Mouse (Mus musculus) forebrain, embryonic 13.5 days (tissue): ENCODE results near the gene Klf13. TPM values are rescaled to one million over a fixed set of nuclear protein-coding genes. Genes with fewer than 3 reads are reported as not detected.

Experiments used
- ATAC-seq: fragments of 200-750 bp; cut with Nextera tagmentation; 2 replicates; pipeline ENCODE4 v1.8.0; 2017
- H3K27ac ChIP-seq: fragments of 300-500 bp; sonication (generic); 2 replicates; pipeline ENCODE4 v1.5.1; 2015; ENCODE audit warnings: inconsistent platforms, mild to moderate bottlenecking, moderate library complexity
- H3K27me3 ChIP-seq: fragments of 300-500 bp; sonication (generic); 2 replicates; pipeline ENCODE4 v1.6.1; 2015; ENCODE audit warnings: mild to moderate bottlenecking, inconsistent platforms
- H3K36me3 ChIP-seq: fragments of 300-500 bp; sonication (generic); 2 replicates; pipeline ENCODE4 v1.6.1; 2015; ENCODE audit warnings: mild to moderate bottlenecking, inconsistent platforms; ENCODE audit not compliant: poor library complexity, severe bottlenecking
- H3K4me1 ChIP-seq: fragments of 300-500 bp; sonication (generic); 2 replicates; pipeline ENCODE4 v1.6.1; 2015; ENCODE audit warnings: inconsistent platforms
- H3K4me2 ChIP-seq: fragments of 300-500 bp; sonication (generic); 2 replicates; pipeline ENCODE4 v1.6.1; 2015; ENCODE audit warnings: inconsistent platforms, mild to moderate bottlenecking, moderate library complexity
- H3K4me3 ChIP-seq: fragments of 300-500 bp; sonication (generic); 2 replicates; pipeline ENCODE4 v1.5.1; 2015; ENCODE audit warnings: mild to moderate bottlenecking, inconsistent platforms
- H3K9ac ChIP-seq: fragments of 300-500 bp; sonication (generic); 2 replicates; pipeline ENCODE4 v1.6.1; 2015; ENCODE audit warnings: mild to moderate bottlenecking, inconsistent platforms
- H3K9me3 ChIP-seq: fragments of 300-500 bp; sonication (generic); replicated peaks from 2 replicates; pipeline ENCODE4 v1.6.1; 2016; ENCODE audit warnings: inconsistent platforms
- WGBS: fragments of 180-500 bp; shearing (Covaris S2); methylation state at CpG from one replicate; pipeline ENCODE4 v1.1.7; 2015; 5-methylcytosine and 5-hydroxymethylcytosine counted together
- polyA plus RNA-seq: library from polyadenylated mRNA; unstranded; fragments of >200 nt; fragmentation: Nextera tagmentation; extraction: Ambion mirVana; gene quantifications from 2 replicates; pipeline ENCODE4 v1.2.1, GENCODE M21; 2015

Klf13 gene
- polyA plus RNA-seq, 1 experiment from 2014 or later: 33.5 TPM

- 0 out of 2 replicates have a peak overlapping the region, but pooled peaks have one; percentile 4 for H3K27ac ChIP-seq
- peaks cover 59% of the 10 kb centered on the region for H3K4me1 ChIP-seq
- 43% methylated on average over 8 of the region's 11 CpGs for WGBS
- no peak overlapping the region for H3K9ac ChIP-seq
- no peak for ATAC-seq
- H3K4me3 ChIP-seq: no peak overlapping the region
- no peaks in the 10 kb centered on the region for H3K27me3 ChIP-seq
- H3K36me3 ChIP-seq: no peaks in the 10 kb centered on the region
- H3K4me2 ChIP-seq: no peak overlapping the region
- no peaks in the 10 kb centered on the region for H3K9me3 ChIP-seq
These were observed 30.0 kb downstream of the Klf13 start for GRCm38 (mm10) chr7:63908496-63909285.

- WGBS: 77% methylated on average over 5 of the region's 5 CpGs
- no peaks in the 10 kb centered on the region for H3K27me3 ChIP-seq
- no peaks in the 10 kb centered on the region for H3K36me3 ChIP-seq
- ATAC-seq: no peak
- no peak overlapping the region for H3K4me2 ChIP-seq
- no peak overlapping the region for H3K4me3 ChIP-seq
- no peak overlapping the region for H3K9ac ChIP-seq
- peak overlapping the region; percentile 4; the same call in 1 of the 2 replicates for H3K27ac ChIP-seq
- H3K4me1 ChIP-seq: peaks cover 59% of the 10 kb centered on the region
- no peaks in the 10 kb centered on the region for H3K9me3 ChIP-seq
These were observed 30.8 kb downstream of the Klf13 start for GRCm38 (mm10) chr7:63907778-63908495.

DNA sequence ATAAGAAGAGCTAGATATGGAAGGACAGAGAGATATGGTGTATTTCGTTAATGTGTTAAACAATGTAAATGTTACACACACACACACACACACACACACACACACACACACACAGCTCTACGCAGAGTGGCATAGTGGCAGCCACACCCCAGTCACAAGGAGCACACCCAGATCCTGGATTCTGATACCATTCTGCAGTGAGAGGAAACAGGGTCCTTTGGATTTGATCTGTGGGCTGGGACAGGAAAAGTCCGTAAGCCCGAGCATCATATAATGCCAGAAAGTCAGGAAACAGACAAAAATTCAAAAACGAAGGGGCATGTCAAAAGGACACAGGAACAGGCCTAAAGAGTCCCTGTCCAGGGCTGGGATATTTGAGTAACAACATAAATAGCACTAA lies 33.1 kb downstream of the Klf13 start:
- Histone ChIP-seq H3K9me3 (no peaks in the 10 kb centered on the region), H3K4me2 (no peak overlapping the region), H3K36me3 (no peaks in the 10 kb centered on the region), H3K9ac (no peak overlapping the region), H3K4me3 (no peak overlapping the region), H3K4me1 (peaks cover 55% of the 10 kb centered on the region), H3K27me3 (no peaks in the 10 kb centered on the region), H3K27ac (no peak overlapping the region)
- no peak for ATAC-seq
- WGBS: 92% methylated on average over 5 of the region's 5 CpGs

- no peak overlapping the region for H3K4me3 ChIP-seq
- no peak overlapping the region for H3K9ac ChIP-seq
- H3K4me1 ChIP-seq: peaks cover 55% of the 10 kb centered on the region
- no peak for ATAC-seq
- H3K27ac ChIP-seq: no peak overlapping the region
- WGBS: 97% methylated on average over 2 of the region's 2 CpGs
- H3K36me3 ChIP-seq: no peaks in the 10 kb centered on the region
- no peaks in the 10 kb centered on the region for H3K9me3 ChIP-seq
- H3K27me3 ChIP-seq: no peaks in the 10 kb centered on the region
- no peak overlapping the region for H3K4me2 ChIP-seq
These were observed 33.5 kb downstream of the Klf13 start for GRCm38 (mm10) chr7:63905190-63905589.

DNA sequence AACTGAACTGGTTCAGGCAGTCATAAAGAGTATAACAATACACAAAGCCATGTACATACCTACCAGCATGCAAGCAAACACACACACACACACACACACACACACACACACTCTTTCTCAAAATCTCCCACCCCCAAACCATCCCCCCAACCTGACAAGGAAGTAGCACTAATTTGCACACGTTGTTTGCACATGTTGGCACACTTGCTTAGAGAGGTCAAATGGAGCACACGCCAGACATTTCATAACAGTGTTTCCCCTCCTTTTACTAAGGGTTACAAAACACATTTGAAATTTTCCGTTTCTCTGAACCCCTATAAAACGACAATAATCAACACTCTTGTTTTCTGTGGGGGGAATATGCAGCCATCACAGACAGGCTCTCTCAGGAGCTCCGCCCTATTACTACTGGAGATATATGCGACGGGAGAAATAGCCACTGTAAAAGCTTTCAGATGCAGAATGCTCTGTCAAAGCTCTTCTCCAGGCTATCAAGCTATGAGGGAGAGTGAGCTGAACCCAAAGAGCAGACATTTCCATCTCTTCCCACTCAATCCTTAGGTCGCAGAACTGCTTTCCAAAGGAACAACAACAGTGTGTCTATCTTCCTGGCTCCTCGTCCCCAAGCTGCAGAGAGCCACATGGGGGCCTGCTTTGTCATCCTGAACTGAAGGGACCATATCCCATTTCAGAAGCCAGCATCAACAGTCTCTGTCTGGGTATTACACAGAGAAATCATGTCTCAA lies 34.9 kb downstream of the Klf13 start:
- Histone ChIP-seq H3K9ac (no peak overlapping the region), H3K27ac (no peak overlapping the region), H3K9me3 (no peaks in the 10 kb centered on the region), H3K4me3 (no peak overlapping the region), H3K4me2 (no peak overlapping the region), H3K36me3 (no peaks in the 10 kb centered on the region), H3K4me1 (peaks cover 48% of the 10 kb centered on the region), H3K27me3 (no peaks in the 10 kb centered on the region)
- 75% methylated on average over 9 of the region's 9 CpGs for WGBS
- no peak for ATAC-seq

DNA sequence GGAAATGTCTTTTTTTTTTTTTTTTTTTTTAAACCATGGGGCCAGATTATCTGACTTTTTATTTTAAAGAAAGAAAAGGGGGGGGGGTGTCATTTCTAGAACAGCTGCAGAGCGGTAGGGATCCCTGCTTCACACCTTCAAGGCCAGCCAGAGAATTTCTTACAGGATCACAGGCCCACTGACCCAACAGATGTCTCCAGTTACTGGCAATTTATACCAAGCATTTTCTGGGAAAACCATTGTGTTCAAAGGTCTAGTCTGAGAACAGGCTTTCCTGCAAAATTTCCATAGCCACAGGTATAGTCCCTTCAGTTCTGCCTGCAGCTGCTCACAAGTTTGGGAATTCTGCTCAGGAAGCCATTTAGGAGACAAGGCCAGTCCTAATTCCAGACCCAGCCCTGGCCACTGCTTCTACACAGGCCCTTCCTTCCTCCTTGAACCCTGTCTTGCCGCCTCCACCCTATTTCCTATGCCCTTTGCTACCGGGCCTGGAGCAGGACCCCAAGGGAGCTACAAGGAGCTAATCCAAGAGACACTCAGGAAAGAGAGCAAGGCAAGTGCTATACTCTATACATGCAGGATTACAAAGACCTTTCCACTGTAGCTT lies 36.0 kb downstream of the Klf13 start:
- Histone ChIP-seq H3K36me3 (no peaks in the 10 kb centered on the region), H3K4me2 (no peak overlapping the region), H3K27ac (peak overlapping the region; percentile 31; the same call in 1 of the 2 replicates), H3K9ac (0 out of 2 replicates have a peak overlapping the region, but pooled peaks have one; percentile 17), H3K27me3 (0 out of 2 replicates have a peak, but pooled peaks cover 4% of the 10 kb centered on the region), H3K4me1 (peaks cover 42% of the 10 kb centered on the region), H3K9me3 (no peaks in the 10 kb centered on the region), H3K4me3 (no peak overlapping the region)
- ATAC-seq: no peak
- WGBS: 55% methylated on average over 3 of the region's 3 CpGs

GRCm38 (mm10) chr7:63901942-63902341 lies 36.8 kb downstream of the Klf13 start:
- Histone ChIP-seq H3K4me2 (no peak overlapping the region), H3K4me1 (peaks cover 49% of the 10 kb centered on the region), H3K4me3 (no peak overlapping the region), H3K27me3 (0 out of 2 replicates have a peak, but pooled peaks cover 4% of the 10 kb centered on the region), H3K27ac (peak overlapping the region; percentile 49; the same call in 1 of the 2 replicates), H3K9me3 (no peaks in the 10 kb centered on the region), H3K36me3 (no peaks in the 10 kb centered on the region), H3K9ac (no peak overlapping the region)
- 73% methylated on average over 3 of the region's 3 CpGs for WGBS
- no peak for ATAC-seq

DNA sequence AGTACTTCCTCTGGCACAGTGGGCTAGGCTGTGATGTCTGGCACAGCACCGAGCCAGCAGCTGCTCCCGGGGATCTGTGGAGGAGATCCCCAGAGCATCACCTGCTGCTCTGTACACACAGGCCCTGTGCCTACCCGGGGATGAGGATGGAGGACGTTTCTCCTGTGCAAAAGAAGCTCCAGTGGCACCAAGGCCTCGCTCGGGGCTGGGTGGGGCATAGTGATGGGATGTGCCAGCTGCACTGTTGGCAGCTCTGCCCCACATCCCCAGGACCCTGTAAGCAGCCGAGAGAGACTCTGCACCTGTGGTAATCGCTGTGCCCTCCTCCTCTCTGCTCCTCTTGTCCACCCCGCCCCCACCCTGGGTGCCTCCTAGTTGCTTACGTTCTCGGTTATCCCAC lies 37.4 kb downstream of the Klf13 start:
- Histone ChIP-seq H3K27ac (peak overlapping the region; percentile 49), H3K4me3 (no peak overlapping the region), H3K4me2 (no peak overlapping the region), H3K9ac (no peak overlapping the region), H3K4me1 (peaks cover 55% of the 10 kb centered on the region), H3K9me3 (no peaks in the 10 kb centered on the region), H3K36me3 (no peaks in the 10 kb centered on the region), H3K27me3 (0 out of 2 replicates have a peak, but pooled peaks cover 4% of the 10 kb centered on the region)
- ATAC-seq: peak; percentile 59
- 53% methylated on average over 11 of the region's 11 CpGs for WGBS

DNA sequence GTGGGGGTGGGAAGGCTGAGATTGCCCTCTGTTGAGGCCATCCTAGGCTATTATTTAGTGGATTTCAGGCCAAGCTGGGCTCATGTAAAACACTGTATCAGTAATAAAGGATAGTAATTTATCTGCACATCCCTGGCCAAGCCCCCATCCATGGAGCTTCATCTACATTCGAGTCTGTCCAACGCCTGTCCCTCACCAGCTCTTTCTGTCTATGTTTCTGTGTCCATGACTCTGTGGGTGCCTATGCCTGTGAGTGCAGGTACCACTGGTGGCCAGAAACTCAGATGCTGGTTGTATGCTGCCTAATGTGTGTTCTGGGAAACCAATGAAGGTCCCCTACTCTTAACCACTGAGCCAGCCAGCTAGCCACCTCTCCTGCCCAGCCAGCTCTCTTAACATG lies 38.3 kb downstream of the Klf13 start:
- Histone ChIP-seq H3K4me3 (no peak overlapping the region), H3K9ac (no peak overlapping the region), H3K4me2 (no peak overlapping the region), H3K9me3 (no peaks in the 10 kb centered on the region), H3K27ac (no peak overlapping the region), H3K4me1 (peaks cover 59% of the 10 kb centered on the region), H3K36me3 (no peaks in the 10 kb centered on the region), H3K27me3 (0 out of 2 replicates have a peak, but pooled peaks cover 4% of the 10 kb centered on the region)
- 91% methylated on average over 2 of the region's 2 CpGs for WGBS
- ATAC-seq: no peak

GRCm38 (mm10) chr7:63899925-63900324 lies 38.8 kb downstream of the Klf13 start:
- H3K4me3 ChIP-seq: no peak overlapping the region
- no peak overlapping the region for H3K4me2 ChIP-seq
- no peak overlapping the region for H3K9ac ChIP-seq
- ATAC-seq: no peak
- no peaks in the 10 kb centered on the region for H3K36me3 ChIP-seq
- peaks cover 64% of the 10 kb centered on the region for H3K4me1 ChIP-seq
- no peaks in the 10 kb centered on the region for H3K9me3 ChIP-seq
- 85% methylated on average over 8 of the region's 8 CpGs for WGBS
- no peak overlapping the region for H3K27ac ChIP-seq
- H3K27me3 ChIP-seq: 0 out of 2 replicates have a peak, but pooled peaks cover 4% of the 10 kb centered on the region

GRCm38 (mm10) chr7:63898201-63898600 lies 40.5 kb downstream of the Klf13 start:
- WGBS: 91% methylated on average over 6 of the region's 6 CpGs

More at GRCm38 (mm10) chr7:63898201-63898600, 40.5 kb downstream of the Klf13 start:
- Histone ChIP-seq H3K27me3 (0 out of 2 replicates have a peak, but pooled peaks cover 4% of the 10 kb centered on the region), H3K9me3 (no peaks in the 10 kb centered on the region), H3K9ac (no peak overlapping the region), H3K4me3 (no peak overlapping the region), H3K36me3 (no peaks in the 10 kb centered on the region), H3K27ac (no peak overlapping the region), H3K4me1 (peaks cover 70% of the 10 kb centered on the region), H3K4me2 (no peak overlapping the region)
- ATAC-seq: no peak
